Mouse (Mus musculus) embryo, embryonic 11.5 days (tissue): ENCODE data around the gene Smg6.
A peak's percentile ranks its signal among the peaks of the same experiment; 100 is the strongest.
"Not testable (repeated sequence)": the region's sequence is repeated elsewhere in the genome, so short reads cannot be mapped to it uniquely, and the experiment has no call there.

Experiments
- DNase-seq: peaks from one replicate; pipeline ENCODE4 v3.0.0-alpha.2; 2012; ENCODE audit warnings: low read depth, low spot score

The Smg6 gene

DNA sequence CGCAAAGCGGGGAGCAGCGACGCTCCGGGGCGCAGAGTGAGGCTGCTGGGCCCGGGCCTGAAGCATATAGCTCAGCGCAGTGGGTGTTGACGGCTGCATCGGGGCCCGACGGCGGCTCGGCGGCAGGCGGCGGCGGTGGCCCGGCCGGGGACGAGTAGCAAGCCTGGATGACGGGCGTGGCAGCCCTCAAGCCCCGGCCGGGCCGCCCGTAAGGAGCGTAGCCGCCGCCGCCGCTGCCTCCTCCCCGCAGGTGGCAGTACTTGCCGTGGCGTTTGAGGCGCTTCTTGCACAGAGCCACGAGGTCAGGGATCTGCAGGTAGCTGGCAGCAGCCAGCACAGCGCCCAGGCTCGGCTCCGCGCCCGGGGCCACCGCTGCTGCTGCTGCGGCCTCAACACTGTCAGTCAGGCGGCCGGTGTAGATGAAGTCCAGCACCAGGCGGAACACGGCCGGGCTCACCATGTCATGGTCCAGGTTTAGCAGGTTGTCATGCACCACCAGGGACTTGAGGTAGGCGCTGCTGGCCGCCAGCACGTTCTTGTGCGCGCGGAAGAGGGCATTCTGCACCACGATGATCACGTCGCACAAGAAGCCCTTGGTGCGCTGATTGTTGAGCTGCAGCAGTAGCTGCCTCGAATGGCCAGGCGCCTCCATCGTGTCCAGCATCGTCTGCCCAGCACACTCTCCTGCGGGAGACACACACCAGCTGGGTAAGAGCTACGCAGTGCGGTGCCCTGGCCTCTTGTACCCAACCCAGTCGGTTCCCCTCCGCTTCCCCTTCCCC lies 241.4 kb downstream of the Smg6 start:
- DNase-seq, result no peak

- DNase-seq, result no peak
Measured at GRCm38 (mm10) chr11:75167643-75168589, 242.3 kb downstream of the Smg6 start.

DNA sequence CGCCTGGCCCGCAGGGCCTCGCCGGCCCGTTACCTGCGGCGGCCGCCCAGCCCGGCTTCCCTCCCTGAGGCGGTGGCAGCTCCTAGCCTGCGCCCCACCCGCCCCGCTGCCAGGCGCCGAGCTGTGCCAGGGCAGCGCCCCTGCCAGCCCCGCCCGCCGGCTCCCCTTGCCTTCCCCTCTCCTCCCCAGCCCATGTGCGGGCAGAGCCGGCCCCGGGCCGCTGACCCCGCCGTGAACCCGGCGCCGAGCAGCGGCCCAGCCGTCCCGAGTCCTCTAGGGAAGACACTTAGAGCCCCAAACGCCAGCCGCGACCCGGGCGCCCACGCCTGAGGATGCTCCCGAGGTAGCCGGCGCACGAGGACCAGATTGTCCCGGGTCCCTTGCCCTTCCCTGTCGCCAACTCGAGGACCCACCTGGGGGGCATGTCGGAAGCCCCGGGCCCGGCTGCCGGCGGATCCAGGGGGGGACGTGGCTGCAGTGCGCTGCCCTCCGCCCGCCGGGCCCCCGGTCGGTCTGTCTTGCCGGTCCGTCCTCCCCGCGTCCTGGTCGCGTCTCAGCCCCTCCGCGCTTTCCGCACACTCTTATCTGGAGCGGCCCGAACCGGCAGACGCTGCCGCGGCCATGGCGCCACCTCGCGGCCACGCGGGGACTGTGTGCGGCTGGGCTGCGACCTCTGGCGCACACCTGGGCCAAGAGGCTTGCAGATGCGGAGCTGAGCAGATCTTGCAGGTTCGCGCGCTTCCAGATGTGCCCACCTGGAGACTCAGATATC lies 243.2 kb downstream of the Smg6 start:
- DNase-seq, result no peak

DNA sequence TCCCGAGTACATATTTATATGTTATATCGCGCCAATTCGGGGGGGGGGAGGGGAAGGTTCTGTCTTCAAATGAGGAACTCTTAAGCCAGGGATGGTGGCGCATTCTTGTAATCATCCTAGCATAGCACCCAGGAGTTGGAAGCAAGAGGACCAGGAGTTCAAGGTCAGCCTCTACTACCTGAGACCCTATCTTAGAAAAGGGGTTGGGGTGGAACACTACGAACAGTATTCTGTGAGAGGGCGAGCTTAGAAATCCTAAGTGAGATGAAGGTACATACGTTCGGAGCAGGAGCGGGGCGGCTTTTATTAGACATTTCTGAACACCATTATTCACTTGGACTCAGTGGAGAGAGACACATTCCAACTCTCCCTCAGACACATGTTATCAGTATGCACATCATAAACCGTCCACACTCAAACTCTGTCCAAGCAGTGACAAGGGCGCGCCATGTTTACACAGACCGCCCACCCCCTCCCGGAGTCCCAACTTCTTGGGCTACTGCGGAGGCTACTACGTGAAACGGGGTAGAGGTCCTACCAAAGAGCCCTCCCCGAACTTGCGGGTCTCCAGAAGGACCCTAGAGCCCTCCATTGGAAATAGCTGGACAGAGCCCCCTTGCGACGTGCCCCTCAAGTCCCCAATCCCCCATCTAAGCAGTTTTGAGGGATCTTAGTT lies 243.9 kb downstream of the Smg6 start, which contains the start of gene Hic1:
Gene Hic1, minus strand, starts transcription at position 115 of the 676 bp plus-strand sequence.
- no peak for DNase-seq

DNA sequence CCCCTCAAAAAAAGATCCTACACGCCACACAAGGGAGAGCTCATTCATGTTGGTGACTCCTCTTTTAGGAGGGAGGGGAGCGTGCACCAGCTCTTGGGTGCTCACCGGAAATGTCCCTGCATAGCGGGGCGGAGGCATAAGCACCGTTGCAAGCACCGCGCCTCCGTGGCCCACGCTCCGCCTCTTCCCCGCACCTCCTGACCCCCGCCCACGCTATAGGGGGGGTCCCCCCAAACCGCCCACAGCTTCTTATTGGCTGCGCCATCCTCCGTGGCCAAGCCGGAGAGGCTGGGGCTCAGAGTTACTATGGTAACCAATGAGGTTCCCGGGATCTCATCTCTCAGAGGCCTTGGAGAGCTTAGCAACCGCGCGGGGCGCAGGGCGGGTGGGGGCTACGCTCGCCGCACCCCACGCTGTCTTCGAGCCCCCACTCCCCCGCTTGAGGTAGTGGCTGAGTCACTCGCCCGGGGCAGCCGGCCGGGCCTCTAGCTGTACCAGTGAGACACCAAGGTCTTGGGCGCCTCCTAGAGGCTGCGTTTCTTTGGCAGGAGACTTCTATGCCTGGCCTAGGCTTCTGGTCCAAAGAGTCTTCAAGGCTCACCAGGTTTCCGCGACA lies 244.6 kb downstream of the Smg6 start:
- DNase-seq, result peak; percentile 87

DNA sequence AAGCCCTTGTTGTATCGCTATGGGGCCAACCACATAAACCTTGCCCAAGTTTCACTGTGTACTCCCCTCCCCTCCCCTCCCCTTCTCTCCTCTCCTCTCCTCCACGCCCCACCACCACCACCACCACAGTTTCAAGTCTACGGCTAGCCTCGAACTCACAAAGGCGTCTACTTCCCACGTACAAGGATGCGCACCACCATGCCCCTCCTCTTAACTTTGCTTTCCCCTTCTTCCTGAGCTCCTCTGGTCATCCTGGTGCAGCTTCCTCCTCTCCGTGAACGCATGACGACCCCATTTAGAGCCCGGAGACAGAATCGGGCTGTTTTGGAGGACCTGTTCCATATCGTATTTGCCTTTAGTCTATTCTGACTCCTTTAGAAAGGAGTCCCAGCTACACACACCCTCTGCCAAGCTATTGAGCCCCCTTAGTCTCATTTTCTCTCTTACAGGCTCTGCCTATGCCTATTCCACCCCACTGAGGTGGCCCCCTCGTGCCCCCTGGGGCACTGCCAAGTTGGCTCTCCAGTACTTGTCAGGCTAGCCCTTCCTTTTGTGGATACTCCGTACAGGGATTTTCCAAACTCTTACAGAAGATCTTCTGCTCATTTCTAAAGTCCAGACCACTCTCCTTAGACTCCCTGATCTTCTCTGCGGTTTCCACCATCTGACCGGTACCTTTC lies 245.7 kb downstream of the Smg6 start:
- no peak for DNase-seq

DNA sequence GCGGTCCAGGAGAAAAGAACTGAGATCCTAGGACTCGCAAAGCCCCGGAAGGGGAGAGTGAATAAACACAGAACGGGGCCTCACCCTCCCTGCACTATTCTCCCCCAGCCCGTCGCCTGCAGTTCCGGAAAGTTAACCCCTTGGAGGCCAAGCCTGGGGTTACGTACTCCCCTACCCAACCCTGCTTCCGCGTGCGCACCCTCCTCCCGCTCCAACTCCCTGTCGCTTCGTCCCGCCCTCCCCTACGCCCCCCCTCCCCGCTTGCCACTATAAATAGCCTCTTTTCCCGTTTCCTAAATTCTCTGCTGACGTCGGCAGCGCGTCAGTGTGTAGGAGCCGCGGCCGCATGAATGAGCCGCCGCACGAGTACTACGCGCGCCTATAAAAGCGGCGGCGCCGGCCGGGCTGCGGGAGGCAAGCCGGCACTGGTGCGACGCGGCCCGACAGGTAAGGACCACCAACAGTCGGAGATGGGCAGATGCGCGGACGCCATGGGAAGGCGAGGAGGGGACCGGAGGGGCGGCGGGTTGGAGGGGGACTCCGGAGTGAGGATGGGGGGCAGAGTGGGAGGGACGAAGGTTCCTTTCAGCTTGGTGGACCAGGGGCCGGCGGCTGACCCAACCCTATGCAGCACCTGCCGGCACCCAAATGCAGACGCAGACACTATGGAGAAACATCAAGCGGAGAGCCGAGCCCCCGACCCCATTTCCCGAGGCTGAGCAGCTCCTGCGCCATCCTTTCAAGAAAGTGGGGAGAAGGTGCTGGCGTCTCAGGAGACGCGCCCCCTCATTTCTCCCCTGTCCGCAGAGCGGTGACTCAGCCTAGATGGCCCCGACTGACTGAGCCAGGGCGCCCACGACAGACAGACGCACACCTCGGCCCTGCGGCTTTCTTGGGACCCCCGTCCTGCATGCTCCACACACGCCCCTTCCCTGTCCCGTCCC lies 246.8 kb downstream of the Smg6 start:
- no peak for DNase-seq

- peak; percentile 78 for DNase-seq
Measured at GRCm38 (mm10) chr11:75173095-75173798, 247.6 kb downstream of the Smg6 start.

DNA sequence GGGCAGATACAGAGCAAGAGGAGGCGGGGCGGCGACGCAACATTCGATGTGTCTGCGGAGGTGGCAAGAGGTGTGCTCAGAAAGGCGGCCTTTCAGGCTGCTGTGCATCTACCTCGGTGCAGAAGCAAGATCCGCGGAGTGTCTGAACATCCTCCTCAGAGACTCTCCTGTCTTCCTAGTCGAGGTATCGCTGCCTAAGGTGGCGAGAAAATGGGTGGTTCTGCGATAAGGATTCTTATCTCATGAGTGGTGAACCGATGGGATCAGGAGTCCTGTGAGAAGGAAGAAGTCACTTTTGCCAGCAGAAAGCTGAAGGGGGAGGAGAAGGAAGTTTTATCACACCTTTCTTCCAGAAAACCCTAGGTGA lies 248.2 kb downstream of the Smg6 start:
- no peak for DNase-seq

- DNase-seq, result not testable (repeated sequence)
Measured at GRCm38 (mm10) chr11:75174574-75174973, 249.0 kb downstream of the Smg6 start.

DNA sequence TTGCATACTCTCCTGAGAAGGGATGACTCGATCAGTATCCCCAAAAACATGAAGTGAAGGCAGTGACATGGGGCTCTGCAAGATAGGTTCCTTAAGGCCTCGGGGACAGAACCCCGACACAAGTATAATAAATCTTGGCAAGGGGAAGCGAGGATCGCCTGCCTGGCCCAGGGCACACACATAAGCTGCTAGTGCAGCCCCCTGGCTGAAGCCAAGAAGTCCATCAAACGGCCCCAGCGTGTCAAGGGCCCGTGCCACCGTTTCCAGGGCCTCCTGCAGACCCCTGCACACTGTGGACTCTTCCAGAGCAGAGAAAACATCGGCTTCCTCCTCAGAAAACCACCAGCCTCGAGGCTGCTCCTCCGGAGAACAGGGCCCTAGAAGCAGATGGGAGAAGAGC lies 252.4 kb downstream of the Smg6 start:
- DNase-seq, result no peak

GRCm38 (mm10) chr11:75178672-75179208 lies 253.1 kb downstream of the Smg6 start, which contains the start of gene Ovca2:
Ovca2 (minus strand) TSS chr11:75178835.
- DNase-seq, result peak; percentile 86

DNA sequence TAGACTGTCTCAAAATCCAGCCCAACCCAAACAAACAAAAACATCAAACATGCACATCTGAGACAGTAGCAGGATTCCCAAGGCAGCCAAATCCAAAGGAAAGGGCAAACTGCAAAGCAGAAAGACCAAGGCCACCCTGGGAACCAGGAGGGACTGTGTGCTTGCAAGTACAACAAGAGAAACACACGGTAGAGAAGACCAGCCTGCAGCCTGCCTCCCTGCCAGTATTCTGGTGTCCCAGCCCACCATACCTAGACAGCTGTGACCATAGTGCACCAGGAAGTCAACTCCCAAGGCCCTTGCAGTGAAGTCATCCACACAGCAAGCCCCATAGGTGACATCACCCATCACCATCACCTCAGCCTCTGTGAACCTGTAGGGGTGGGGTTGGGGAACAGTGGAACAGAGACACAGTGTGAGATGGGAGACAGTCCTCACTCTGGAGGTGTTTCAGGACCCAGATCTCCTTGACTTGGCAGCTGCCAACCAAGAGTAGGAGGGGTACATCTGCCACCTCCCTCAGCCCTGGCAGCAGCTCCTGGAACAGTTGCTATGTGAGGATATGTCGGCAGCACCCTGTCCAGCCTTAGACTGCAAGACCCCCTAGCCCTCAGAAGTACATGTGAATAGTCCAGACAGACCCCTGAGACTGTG lies 258.4 kb downstream of the Smg6 start:
- DNase-seq, result no peak

- DNase-seq, result no peak
Measured at GRCm38 (mm10) chr11:75184573-75184972, 258.9 kb downstream of the Smg6 start.

DNA sequence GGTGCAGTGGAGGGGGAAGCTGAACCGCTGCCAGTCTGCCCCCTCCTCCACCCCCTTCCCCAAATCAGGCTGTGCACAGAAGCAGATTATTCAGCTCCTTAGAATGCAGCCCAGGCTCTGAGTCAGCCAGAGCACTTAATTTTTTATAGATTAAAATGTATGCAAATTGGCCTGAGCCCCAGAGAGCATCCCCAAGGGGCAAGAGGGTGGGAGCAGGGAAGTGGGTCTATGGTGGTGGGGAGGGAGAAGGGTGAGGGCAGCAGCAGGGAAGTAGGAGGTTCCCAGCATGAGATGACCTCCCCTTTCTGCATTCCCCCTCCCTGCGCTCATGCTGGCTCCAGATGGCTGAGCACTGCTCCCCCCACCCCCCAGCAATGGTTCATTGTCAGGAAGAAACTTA lies 259.4 kb downstream of the Smg6 start:
- no peak for DNase-seq

DNA sequence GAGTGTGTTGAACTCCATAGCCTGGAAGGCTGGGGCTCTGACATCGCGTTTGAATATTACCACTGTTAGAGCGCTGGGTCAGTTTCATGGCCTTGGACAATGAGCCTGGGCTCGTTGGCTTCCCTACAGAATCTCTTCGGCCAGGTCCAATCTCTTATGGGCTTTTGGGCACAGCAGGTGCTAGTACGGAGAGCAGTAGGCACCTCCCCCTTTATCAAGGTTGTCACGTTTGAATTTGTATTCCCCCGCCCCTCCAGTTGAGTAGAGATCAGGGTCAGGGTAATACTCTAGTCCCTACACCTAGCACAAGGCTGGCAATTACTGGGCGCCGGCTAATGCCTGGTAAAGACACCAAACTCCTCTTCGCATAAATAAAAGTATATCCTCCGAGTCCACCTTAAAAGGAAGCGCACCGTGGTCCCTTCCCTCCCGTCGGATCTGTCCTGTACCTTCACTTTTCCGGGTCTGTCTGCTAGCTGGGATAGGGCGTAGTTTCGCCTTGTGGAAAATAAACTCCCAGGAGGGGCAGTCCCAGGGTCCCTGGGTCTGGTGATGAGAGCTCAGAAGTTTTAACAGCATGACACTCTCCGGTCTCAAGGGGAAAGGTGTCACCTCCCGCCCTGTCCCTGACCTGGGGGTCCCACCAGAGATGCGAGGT lies 264.2 kb downstream of the Smg6 start:
- no peak for DNase-seq

DNA sequence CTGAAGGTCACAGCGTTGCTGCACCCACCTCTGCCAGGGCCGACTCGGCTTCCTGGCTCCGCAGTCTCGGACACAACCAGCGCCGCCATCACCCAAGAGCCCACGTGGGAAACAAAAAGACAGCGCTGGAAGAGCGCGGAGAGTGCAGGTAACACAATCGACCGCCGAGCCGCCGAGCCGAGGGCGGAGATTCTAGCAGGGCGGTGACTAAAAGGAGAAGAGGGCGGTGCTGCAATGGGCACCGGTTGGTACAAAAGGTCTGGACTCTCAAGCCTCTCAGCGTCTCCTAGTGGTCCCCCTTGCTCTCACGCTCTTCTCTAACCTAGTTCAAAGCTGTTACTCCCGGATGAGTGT lies 264.7 kb downstream of the Smg6 start:
- DNase-seq, result peak; percentile 75
